ENCODE assay signal across 9 mouse cellular contexts in genomic region chr7:28939418-28940183, GRCm38 (mm10). TPM values are rescaled to one million over a fixed set of nuclear protein-coding genes. Genes with fewer than 3 reads are reported as not detected.
DNase-seq lines count a peak whose midpoint lies in the region; ATAC-seq and TF ChIP-seq lines count a peak whose summit lies in the region.
"Had no signal": no experiment of that assay in that cellular context is flagged by ENCODE, and none has a peak within 500 bp of the region (broad histone marks: within the 10 kb centered on the region; RNA-seq: fewer than 3 reads in every experiment).

No protein-coding gene starts in this region.

- intact Hi-C loops in gastrocnemius, adult 2 months (cut with DNase I) = loop anchor here (2.0 kb wide), 1 partner anchor 21 kb away; no protein-coding TSS in a partner anchor

- no peak overlapping the region for H3K4me2 ChIP-seq in lung, postnatal 0 days (replicated peaks; ENCODE audit: low read depth, low read length)
- H3K4me2 ChIP-seq in kidney, embryonic 14.5 days (replicated peaks; ENCODE audit: low read depth, low read length) = no peak overlapping the region
- H3K4me2 ChIP-seq in stomach, postnatal 0 days (replicated peaks; ENCODE audit: low read depth) = no peak overlapping the region
- H3K4me2 ChIP-seq in forebrain, embryonic 11.5 days (ENCODE audit: low read depth, low read length, severe bottlenecking) = no peak overlapping the region

- H3K4me3 ChIP-seq in gastrocnemius, adult 2 months = peak overlapping the region; percentile 5; the same call in 1 of the 2 replicates
- no peak overlapping the region for H3K4me3 ChIP-seq in lung, postnatal 0 days (ENCODE audit: low read depth, low read length)
- H3K4me3 ChIP-seq in kidney, embryonic 14.5 days (ENCODE audit: low read length) = no peak overlapping the region
- no peak overlapping the region for H3K4me3 ChIP-seq in stomach, postnatal 0 days (ENCODE audit: low read depth, low read length)
- no peak overlapping the region for H3K4me3 ChIP-seq in forebrain, embryonic 11.5 days (ENCODE audit: low read depth, low read length)

- DNase-seq in gastrocnemius, adult 2 months = peak; percentile 55
- DNase-seq in gastrocnemius, postnatal 4 days (ENCODE audit: low spot score in 2 of 2) = no peak
- DNase-seq in lung, postnatal 0 days (ENCODE audit: low spot score) = peak; percentile 50
- no peak for DNase-seq in lung, postnatal 14 days
- no peak for DNase-seq in stomach, postnatal 0 days (ENCODE audit: low spot score)
- no peak for DNase-seq in layer of hippocampus, adult 8-10 months (ENCODE audit: low spot score in 2 of 2)
- no peak for DNase-seq in forebrain, embryonic 11.5 days (ENCODE audit: low spot score)
- DNase-seq: right cerebral cortex, postnatal 14 days had no signal

- no peaks in the 10 kb centered on the region for H3K36me3 ChIP-seq in lung, postnatal 0 days (ENCODE audit: insufficient read depth, low read length)
- H3K36me3 ChIP-seq in kidney, embryonic 14.5 days (ENCODE audit: control insufficient read depth, insufficient read depth, low read length) = 0 out of 2 replicates have a peak, but pooled peaks cover 2% of the 10 kb centered on the region
- peaks cover 2% of the 10 kb centered on the region; the same call in 1 of the 2 replicates for H3K36me3 ChIP-seq in stomach, postnatal 0 days (ENCODE audit: control insufficient read depth, insufficient read depth, low read length)
- no peaks in the 10 kb centered on the region; the same call in 1 of the 2 replicates for H3K36me3 ChIP-seq in forebrain, embryonic 11.5 days (ENCODE audit: control insufficient read depth, insufficient read depth, low read length)

- WGBS in lung, postnatal 0 days = 53% methylated on average over 7 of the region's 7 CpGs
- 66% methylated on average over 7 of the region's 7 CpGs for WGBS in kidney, embryonic 14.5 days
- 44% methylated on average over 7 of the region's 7 CpGs for WGBS in stomach, postnatal 0 days
- 94% methylated on average over 7 of the region's 7 CpGs for WGBS in forebrain, embryonic 11.5 days

- H3K4me1 ChIP-seq in lung, postnatal 0 days (ENCODE audit: insufficient read depth, low read depth, low read length) = peaks cover 36% of the 10 kb centered on the region; the same call in 1 of the 2 replicates
- H3K4me1 ChIP-seq in kidney, embryonic 14.5 days (ENCODE audit: control insufficient read depth, insufficient read depth, low read length) = peaks cover 42% of the 10 kb centered on the region
- peaks cover 32% of the 10 kb centered on the region for H3K4me1 ChIP-seq in stomach, postnatal 0 days (replicated peaks; ENCODE audit: control insufficient read depth, insufficient read depth)
- 0 out of 2 replicates have a peak, but pooled peaks cover 2% of the 10 kb centered on the region for H3K4me1 ChIP-seq in forebrain, embryonic 11.5 days (replicated peaks; ENCODE audit: control insufficient read depth, insufficient read depth, low read length)

- H3K9me3 ChIP-seq in lung, postnatal 0 days (ENCODE audit: low read length) = no peaks in the 10 kb centered on the region
- no peaks in the 10 kb centered on the region for H3K9me3 ChIP-seq in kidney, embryonic 14.5 days (ENCODE audit: control insufficient read depth, low read length)
- no peaks in the 10 kb centered on the region for H3K9me3 ChIP-seq in stomach, postnatal 0 days (ENCODE audit: control insufficient read depth, low read length)
- no peaks in the 10 kb centered on the region for H3K9me3 ChIP-seq in forebrain, embryonic 11.5 days (ENCODE audit: control insufficient read depth, low read length)

- no peaks in the 10 kb centered on the region for H3K27me3 ChIP-seq in lung, postnatal 0 days (replicated peaks; ENCODE audit: insufficient read depth, low read length)
- no peaks in the 10 kb centered on the region for H3K27me3 ChIP-seq in kidney, embryonic 14.5 days (ENCODE audit: control insufficient read depth, insufficient read depth, low read length)
- H3K27me3 ChIP-seq in stomach, postnatal 0 days (ENCODE audit: control insufficient read depth, insufficient read depth, low read length) = no peaks in the 10 kb centered on the region
- no peaks in the 10 kb centered on the region for H3K27me3 ChIP-seq in forebrain, embryonic 11.5 days (ENCODE audit: control insufficient read depth, insufficient read depth, low read length)

- H3K27ac ChIP-seq in gastrocnemius, adult 2 months = peak overlapping the region; percentile 92
- H3K27ac ChIP-seq in lung, postnatal 0 days (ENCODE audit: low read length) = peak overlapping the region; percentile 77
- peak overlapping the region; percentile 60 for H3K27ac ChIP-seq in kidney, embryonic 14.5 days (ENCODE audit: low read depth, low read length)
- H3K27ac ChIP-seq in stomach, postnatal 0 days (replicated peaks) = peak overlapping the region; percentile 86
- H3K27ac ChIP-seq in forebrain, embryonic 11.5 days (ENCODE audit: low read depth, low read length) = no peak overlapping the region

- peak; percentile 46 for ATAC-seq in lung, postnatal 0 days
- ATAC-seq in kidney, embryonic 14.5 days (ENCODE audit: low FRiP score, low TSS enrichment) = 0 out of 2 replicates have a peak, but pooled peaks have one; percentile 40
- ATAC-seq in stomach, postnatal 0 days (ENCODE audit: low FRiP score, low TSS enrichment) = 0 out of 2 replicates have a peak, but pooled peaks have one; percentile 61
- ATAC-seq in forebrain, embryonic 11.5 days (replicated peaks; ENCODE audit: low FRiP score) = no peak

- H3K9ac ChIP-seq in lung, postnatal 0 days (replicated peaks; ENCODE audit: low read depth) = no peak overlapping the region
- H3K9ac ChIP-seq in kidney, embryonic 14.5 days (ENCODE audit: low read depth, low read length) = peak overlapping the region; percentile 28; the same call in 1 of the 2 replicates
- H3K9ac ChIP-seq in stomach, postnatal 0 days (ENCODE audit: low read length) = no peak overlapping the region
- no peak overlapping the region; the same call in 1 of the 2 replicates for H3K9ac ChIP-seq in forebrain, embryonic 11.5 days (ENCODE audit: low read length)

- no peak for TF ChIP-seq CTCF in gastrocnemius, adult 2 months (IDR thresholded peaks at IDR 0.05)
- TF ChIP-seq CTCF in lung, postnatal 0 days (IDR thresholded peaks at IDR 0.05) = no peak
- TF ChIP-seq CTCF in stomach, postnatal 0 days (IDR thresholded peaks at IDR 0.05; ENCODE audit: low read depth) = no peak

- TF ChIP-seq EP300 in lung, postnatal 0 days (IDR thresholded peaks at IDR 0.05) = no peak
- no peak for TF ChIP-seq EP300 in stomach, postnatal 0 days (optimal IDR thresholded peaks at IDR 0.05)

RNA-seq across cellular contexts. Expression of gene Actn4, which starts 22.5 kb away (rescaled TPM):
- total RNA-seq in gastrocnemius, adult 2 months (2021) = 10 to 100 TPM; 27.1 to 40.2 TPM
- 100 to 1,000 TPM; 133 to 160 TPM for total RNA-seq in gastrocnemius, postnatal 4 days (2021)
- 202 and 218 TPM in 2 replicates for polyA plus RNA-seq in lung, postnatal 0 days (2015; fragmentation: Nextera tagmentation; extraction: Ambion mirVana)
- 176 and 239 TPM in 2 replicates for polyA plus RNA-seq in kidney, embryonic 14.5 days (2014; fragmentation: Nextera tagmentation; extraction: Ambion mirVana)
- 216 and 227 TPM in 2 replicates for polyA plus RNA-seq in stomach, postnatal 0 days (2015; fragmentation: Nextera tagmentation; extraction: Ambion mirVana)
- 100 to 1,000 TPM; 136 to 138 (median 137) TPM for total RNA-seq in layer of hippocampus, adult 8-10 months (2022)
- polyA plus RNA-seq in forebrain, embryonic 11.5 days (2014; fragmentation: Nextera tagmentation; extraction: Ambion mirVana) = 182 and 199 TPM in 2 replicates

RNA-seq across cellular contexts. Expression of gene Eif3k, which starts 42.1 kb away (rescaled TPM):
- total RNA-seq in gastrocnemius, adult 2 months (2021) = 100 to 1,000 TPM; 122 to 141 TPM
- total RNA-seq in gastrocnemius, postnatal 4 days (2021) = 100 to 1,000 TPM; 191 to 212 TPM
- 287 and 294 TPM in 2 replicates for polyA plus RNA-seq in lung, postnatal 0 days (2015; fragmentation: Nextera tagmentation; extraction: Ambion mirVana)
- 458 and 497 TPM in 2 replicates for polyA plus RNA-seq in kidney, embryonic 14.5 days (2014; fragmentation: Nextera tagmentation; extraction: Ambion mirVana)
- polyA plus RNA-seq in stomach, postnatal 0 days (2015; fragmentation: Nextera tagmentation; extraction: Ambion mirVana) = 294 and 295 TPM in 2 replicates
- total RNA-seq in layer of hippocampus, adult 8-10 months (2022) = 100 to 1,000 TPM; 182 to 214 (median 197) TPM
- polyA plus RNA-seq in forebrain, embryonic 11.5 days (2014; fragmentation: Nextera tagmentation; extraction: Ambion mirVana) = 341 and 343 TPM in 2 replicates

RNA-seq across cellular contexts. Expression of gene Map4k1, which starts 42.2 kb away (rescaled TPM):
- under 1 TPM; 0.25 to 0.33 TPM for total RNA-seq in gastrocnemius, adult 2 months (2021)
- total RNA-seq in gastrocnemius, postnatal 4 days (2021) = 1 to 10 TPM; 1.3 to 1.6 TPM
- polyA plus RNA-seq in lung, postnatal 0 days (2015; fragmentation: Nextera tagmentation; extraction: Ambion mirVana) = 2.0 and 3.5 TPM in 2 replicates
- 9.8 and 12.6 TPM in 2 replicates for polyA plus RNA-seq in kidney, embryonic 14.5 days (2014; fragmentation: Nextera tagmentation; extraction: Ambion mirVana)
- polyA plus RNA-seq in stomach, postnatal 0 days (2015; fragmentation: Nextera tagmentation; extraction: Ambion mirVana) = 3.0 and 3.6 TPM in 2 replicates
- total RNA-seq in layer of hippocampus, adult 8-10 months (2022) = 1 to 10 TPM; 1.3 to 3.5 (median 1.7) TPM
- 5.9 and 6.4 TPM in 2 replicates for polyA plus RNA-seq in forebrain, embryonic 11.5 days (2014; fragmentation: Nextera tagmentation; extraction: Ambion mirVana)

RNA-seq across cellular contexts. Expression of gene Capn12, which starts 58.4 kb away (rescaled TPM):
- under 1 TPM; 0.15 to 0.28 TPM for total RNA-seq in gastrocnemius, adult 2 months (2021)
- total RNA-seq in gastrocnemius, postnatal 4 days (2021) = under 1 TPM; 0.10 to 0.20 TPM
- polyA plus RNA-seq in lung, postnatal 0 days (2015; fragmentation: Nextera tagmentation; extraction: Ambion mirVana) = 0.27 and 0.33 TPM in 2 replicates
- 0.51 and 0.64 TPM in 2 replicates for polyA plus RNA-seq in kidney, embryonic 14.5 days (2014; fragmentation: Nextera tagmentation; extraction: Ambion mirVana)
- 1.9 and 2.3 TPM in 2 replicates for polyA plus RNA-seq in stomach, postnatal 0 days (2015; fragmentation: Nextera tagmentation; extraction: Ambion mirVana)
- under 1 TPM; 0.25 to 0.61 (median 0.41) TPM for total RNA-seq in layer of hippocampus, adult 8-10 months (2022)
- polyA plus RNA-seq in forebrain, embryonic 11.5 days (2014; fragmentation: Nextera tagmentation; extraction: Ambion mirVana) = 0.60 and 0.69 TPM in 2 replicates

Comparison
In these comparisons a context has a peak if more than half of its experiments do, and no peak if none do; other contexts are left out.
1. DNase-seq: peak in gastrocnemius, adult 2 months (single experiment) and lung, postnatal 0 days (single experiment); none in gastrocnemius, postnatal 4 days (0 of 2), lung, postnatal 14 days (single experiment), stomach, postnatal 0 days (single experiment), layer of hippocampus, adult 8-10 months (0 of 2) and forebrain, embryonic 11.5 days (single experiment).